22 mouse cellular contexts compared by ENCODE assay signal in genomic region chr8:109803211-109803610, GRCm38 (mm10). TPM values are rescaled to one million over a fixed set of nuclear protein-coding genes. Genes with fewer than 3 reads are reported as not detected.
DNase-seq lines count a peak whose midpoint lies in the region; ATAC-seq and TF ChIP-seq lines count a peak whose summit lies in the region.
"Had no signal": no experiment of that assay in that cellular context is flagged by ENCODE, and none has a peak within 500 bp of the region (broad histone marks: within the 10 kb centered on the region; RNA-seq: fewer than 3 reads in every experiment).

No protein-coding gene starts in this region.

- H3K9me3 ChIP-seq in liver, embryonic 11.5 days (ENCODE audit: control insufficient read depth, low read length) = no peaks in the 10 kb centered on the region
- H3K9me3 ChIP-seq: embryonic facial prominence, embryonic 13.5 days; embryonic facial prominence, embryonic 15.5 days; forebrain, embryonic 10.5 days; forebrain, embryonic 12.5 days had no signal

- DNase-seq in kidney, adult 2 months = peak; percentile 74
- DNase-seq in kidney, postnatal 10 days = no peak
- DNase-seq in kidney, postnatal 14 days = peak; percentile 37
- DNase-seq in kidney, adult 18-20 months = no peak
- DNase-seq in liver, adult 2 months (ENCODE audit: extremely low read depth, low read depth, low spot score) = no peak
- no peak for DNase-seq in liver, embryonic 11.5 days (ENCODE audit: low spot score)
- DNase-seq: adrenal gland, adult 2 months; adrenal gland, postnatal 10 days; adrenal gland, postnatal 25 days; cerebellum, adult 11 months; cerebellum, adult 18-20 months; cerebellum, adult 8-10 months; cerebellum, adult 9-11 months; cerebellum, postnatal 14 days; cerebellum, postnatal 36 days; embryo, embryonic 11 days had no signal

- ATAC-seq in liver, embryonic 11.5 days (replicated peaks; ENCODE audit: low FRiP score) = no peak
- ATAC-seq: forebrain, embryonic 14.5 days had no signal

- H3K27ac ChIP-seq in kidney, adult 2 months (ENCODE audit: insufficient read depth, low read depth, low read length) = peak overlapping the region; percentile 90
- peak overlapping the region; percentile 77 for H3K27ac ChIP-seq in liver, adult 2 months (replicated peaks; ENCODE audit: insufficient read depth, low read depth, low read length)
- no peak overlapping the region for H3K27ac ChIP-seq in liver, embryonic 11.5 days (ENCODE audit: low read depth, low read length)
- H3K27ac ChIP-seq: embryonic facial prominence, embryonic 13.5 days; embryonic facial prominence, embryonic 15.5 days; forebrain, embryonic 10.5 days; forebrain, embryonic 12.5 days had no signal

- 41% methylated on average over 3 of the region's 3 CpGs for WGBS in kidney, adult 2 months
- 64% methylated on average over 3 of the region's 3 CpGs for WGBS in liver, adult 2 months
- WGBS in liver, embryonic 11.5 days = 90% methylated on average over 3 of the region's 3 CpGs

- H3K27me3 ChIP-seq in kidney, adult 2 months (replicated peaks; ENCODE audit: control insufficient read depth, insufficient read depth, low read length) = no peaks in the 10 kb centered on the region
- no peaks in the 10 kb centered on the region for H3K27me3 ChIP-seq in liver, adult 2 months (ENCODE audit: control insufficient read depth, insufficient read depth, low read length)
- H3K27me3 ChIP-seq in liver, embryonic 11.5 days (replicated peaks; ENCODE audit: control insufficient read depth, insufficient read depth, low read length) = no peaks in the 10 kb centered on the region
- H3K27me3 ChIP-seq: embryonic facial prominence, embryonic 13.5 days; embryonic facial prominence, embryonic 15.5 days; forebrain, embryonic 12.5 days had no signal

- peaks cover 27% of the 10 kb centered on the region for H3K79me2 ChIP-seq in liver, adult 2 months (ENCODE audit: control insufficient read depth, insufficient read depth, low read length)

- no peaks in the 10 kb centered on the region for H3K36me3 ChIP-seq in kidney, adult 2 months (ENCODE audit: control insufficient read depth, insufficient read depth, low read length)
- no peaks in the 10 kb centered on the region for H3K36me3 ChIP-seq in liver, adult 2 months (ENCODE audit: control insufficient read depth, insufficient read depth, low read length)
- 0 out of 2 replicates have a peak, but pooled peaks cover 2% of the 10 kb centered on the region for H3K36me3 ChIP-seq in liver, embryonic 11.5 days (ENCODE audit: control insufficient read depth, insufficient read depth, low read length)

- no peak overlapping the region for H3K9ac ChIP-seq in liver, adult 2 months (ENCODE audit: low read depth, low read length)
- no peak overlapping the region for H3K9ac ChIP-seq in liver, embryonic 11.5 days (ENCODE audit: low read depth, low read length)
- H3K9ac ChIP-seq: embryonic facial prominence, embryonic 13.5 days; embryonic facial prominence, embryonic 15.5 days; forebrain, embryonic 12.5 days had no signal

- no peak overlapping the region for H3K4me2 ChIP-seq in liver, embryonic 11.5 days
- H3K4me2 ChIP-seq: embryonic facial prominence, embryonic 13.5 days; embryonic facial prominence, embryonic 15.5 days; forebrain, embryonic 12.5 days had no signal

- no peak for TF ChIP-seq CTCF in kidney, adult 2 months (conservative IDR thresholded peaks at IDR 0.05; ENCODE audit: insufficient read depth, insufficient read length, low read depth, low read length)
- no peak for TF ChIP-seq CTCF in liver, adult 2 months (IDR thresholded peaks at IDR 0.05; ENCODE audit: low read depth, low read length)

- H3K4me1 ChIP-seq in kidney, adult 2 months (ENCODE audit: control insufficient read depth, insufficient read depth, low read length) = peaks cover 33% of the 10 kb centered on the region
- peaks cover 26% of the 10 kb centered on the region for H3K4me1 ChIP-seq in liver, adult 2 months (ENCODE audit: control insufficient read depth, insufficient read depth, low read length)
- 0 out of 2 replicates have a peak, but pooled peaks cover 6% of the 10 kb centered on the region for H3K4me1 ChIP-seq in liver, embryonic 11.5 days (replicated peaks; ENCODE audit: control insufficient read depth, insufficient read depth, low read length)
- H3K4me1 ChIP-seq: forebrain, embryonic 10.5 days; forebrain, embryonic 12.5 days had no signal

- no peak for TF ChIP-seq POLR2A in kidney, adult 2 months (IDR thresholded peaks at IDR 0.05; ENCODE audit: low read depth, low read length)
- no peak for TF ChIP-seq POLR2A in liver, adult 2 months (IDR thresholded peaks at IDR 0.05; ENCODE audit: extremely low read depth, insufficient read depth, low read length)

- no peak overlapping the region for H3K4me3 ChIP-seq in kidney, adult 2 months (ENCODE audit: insufficient read depth, low read depth, low read length)
- H3K4me3 ChIP-seq in liver, adult 2 months (ENCODE audit: insufficient read depth, low read depth, low read length) = no peak overlapping the region
- H3K4me3 ChIP-seq in liver, embryonic 11.5 days (ENCODE audit: low read depth, low read length) = no peak overlapping the region
- H3K4me3 ChIP-seq: embryonic facial prominence, embryonic 13.5 days; embryonic facial prominence, embryonic 15.5 days; erythroblast, embryonic 14.5 days; forebrain, embryonic 10.5 days; forebrain, embryonic 12.5 days had no signal

RNA-seq across cellular contexts. Expression of gene Ap1g1, which starts 24.9 kb away (rescaled TPM):
- 67.0 and 72.0 TPM in 2 replicates for polyA plus RNA-seq in kidney, adult 2 months (2012; rRNA removed)
- 54.8 and 57.8 TPM in 2 replicates for total RNA-seq in liver, adult 2 months (2014; rRNA removed)
- 28.0 and 28.2 TPM in 2 replicates for polyA plus RNA-seq in liver, adult 2 months (2012; rRNA removed)
- 32.7 and 36.5 TPM in 2 replicates for polyA plus RNA-seq in liver, embryonic 11.5 days (2014; fragmentation: Nextera tagmentation; extraction: Ambion mirVana)

Comparison
In these comparisons a context has a peak if more than half of its experiments do, and no peak if none do; other contexts are left out.
1. DNase-seq: peak in kidney, adult 2 months (single experiment) and kidney, postnatal 14 days (single experiment); none in kidney, postnatal 10 days (single experiment), kidney, adult 18-20 months (single experiment), liver, adult 2 months (single experiment) and liver, embryonic 11.5 days (single experiment).